Comparison of ENCODE assay signal across 14 mouse cellular contexts in genomic region chr2:120501136-120501918, GRCm38 (mm10). TPM values are rescaled to one million over a fixed set of nuclear protein-coding genes. Genes with fewer than 3 reads are reported as not detected.
DNase-seq lines count a peak whose midpoint lies in the region; ATAC-seq and TF ChIP-seq lines count a peak whose summit lies in the region.
"Had no signal": no experiment of that assay in that cellular context is flagged by ENCODE, and none has a peak within 500 bp of the region (broad histone marks: within the 10 kb centered on the region; RNA-seq: fewer than 3 reads in every experiment).

No protein-coding gene starts in this region.

- no peak for TF ChIP-seq CTCF in left cerebral cortex, adult 2 months (IDR thresholded peaks at IDR 0.05)

- ATAC-seq in heart, embryonic 12.5 days (ENCODE audit: insufficient number of reproducible peaks, low FRiP score), result no peak
- ATAC-seq in lung, embryonic 16.5 days (ENCODE audit: low read depth), result no peak
- ATAC-seq in activated CD4-positive, CD25-positive, alpha-beta regulatory T cell, adult 4 months, result peak; percentile 24
- ATAC-seq: Patski had no signal

- no peak for DNase-seq in heart, postnatal 4 days
- no peak for DNase-seq in lung, postnatal 25 days (ENCODE audit: low spot score)
- DNase-seq in CD4-positive helper T cell, adult 2 months (ENCODE audit: low read depth, low spot score), result peak; percentile 27
- DNase-seq in left cerebral cortex, adult 2 months (ENCODE audit: extremely low spot score in 1 of 2, low spot score in 2 of 2), result no peak
- no peak for DNase-seq in adipocyte (ENCODE audit: low spot score)
- DNase-seq: adrenal gland, postnatal 10 days; cerebellum, postnatal 36 days had no signal

- 41% methylated on average over 17 of the region's 17 CpGs for WGBS in heart, embryonic 12.5 days
- WGBS in lung, embryonic 16.5 days, result 36% methylated on average over 17 of the region's 17 CpGs

- no peak overlapping the region for H3K27ac ChIP-seq in heart, embryonic 12.5 days (ENCODE audit: poor library complexity, severe bottlenecking)
- H3K27ac ChIP-seq in lung, embryonic 16.5 days (ENCODE audit: low read length), result no peak overlapping the region
- no peak overlapping the region for H3K27ac ChIP-seq in left cerebral cortex, adult 2 months
- H3K27ac ChIP-seq: embryonic facial prominence, embryonic 15.5 days; hindbrain, embryonic 15.5 days; kidney, postnatal 0 days had no signal

- intact Hi-C loops in left cerebral cortex, adult 2 months (cut with DNase I), result no loop called here

- no peak overlapping the region for H3K4me2 ChIP-seq in heart, embryonic 12.5 days
- no peak overlapping the region for H3K4me2 ChIP-seq in lung, embryonic 16.5 days (ENCODE audit: low read depth, low read length)
- H3K4me2 ChIP-seq: embryonic facial prominence, embryonic 15.5 days; hindbrain, embryonic 15.5 days had no signal

- H3K9ac ChIP-seq in heart, embryonic 12.5 days, result 0 out of 2 replicates have a peak overlapping the region, but pooled peaks have one; percentile 25
- peak overlapping the region; percentile 23; the same call in 1 of the 2 replicates for H3K9ac ChIP-seq in lung, embryonic 16.5 days (ENCODE audit: low read length)
- H3K9ac ChIP-seq: embryonic facial prominence, embryonic 15.5 days; hindbrain, embryonic 15.5 days had no signal

- H3K27me3 ChIP-seq in heart, embryonic 12.5 days (replicated peaks), result no peaks in the 10 kb centered on the region
- no peaks in the 10 kb centered on the region for H3K27me3 ChIP-seq in lung, embryonic 16.5 days (ENCODE audit: control insufficient read depth, insufficient read depth, low read depth, low read length)
- H3K27me3 ChIP-seq: embryonic facial prominence, embryonic 15.5 days; hindbrain, embryonic 15.5 days; Patski had no signal

- no peaks in the 10 kb centered on the region for H3K9me3 ChIP-seq in heart, embryonic 12.5 days (replicated peaks)
- H3K9me3 ChIP-seq in lung, embryonic 16.5 days (ENCODE audit: control insufficient read depth, low read length), result no peaks in the 10 kb centered on the region
- H3K9me3 ChIP-seq: embryonic facial prominence, embryonic 15.5 days; hindbrain, embryonic 15.5 days had no signal

- H3K36me3 ChIP-seq in heart, embryonic 12.5 days, result peaks cover 24% of the 10 kb centered on the region
- peaks cover 10% of the 10 kb centered on the region; the same call in 1 of the 2 replicates for H3K36me3 ChIP-seq in lung, embryonic 16.5 days (ENCODE audit: control insufficient read depth, insufficient read depth, low read length)

- H3K4me3 ChIP-seq in heart, embryonic 12.5 days, result no peak overlapping the region
- H3K4me3 ChIP-seq in lung, embryonic 16.5 days (ENCODE audit: low read length), result no peak overlapping the region
- no peak overlapping the region for H3K4me3 ChIP-seq in left cerebral cortex, adult 2 months
- H3K4me3 ChIP-seq: embryonic facial prominence, embryonic 15.5 days; hindbrain, embryonic 15.5 days had no signal

- peaks cover 51% of the 10 kb centered on the region for H3K4me1 ChIP-seq in heart, embryonic 12.5 days (replicated peaks)
- peaks cover 11% of the 10 kb centered on the region; the same call in 1 of the 2 replicates for H3K4me1 ChIP-seq in lung, embryonic 16.5 days (replicated peaks; ENCODE audit: control insufficient read depth, insufficient read depth, low read length)
- H3K4me1 ChIP-seq: hindbrain, embryonic 15.5 days had no signal

RNA-seq across cellular contexts. Expression of gene Capn3, which starts 45.5 kb away (rescaled TPM):
- 3.9 and 6.1 TPM in 2 replicates for polyA plus RNA-seq in heart, embryonic 12.5 days (2016; fragmentation: Nextera tagmentation; extraction: Ambion mirVana)
- 1 to 10 TPM; 2.5 to 2.9 TPM for total RNA-seq in heart, postnatal 4 days (2021)
- 0.94 and 1.1 TPM in 2 replicates for polyA plus RNA-seq in lung, embryonic 16.5 days (2015; fragmentation: Nextera tagmentation; extraction: Ambion mirVana)
- 10 to 100 TPM; 32.1 to 37.2 TPM for polyA plus RNA-seq in activated CD4-positive, CD25-positive, alpha-beta regulatory T cell, adult 4 months (2017; shearing (Covaris generic))
- 1 to 10 TPM; 5.6 TPM for total RNA-seq in left cerebral cortex, adult 2 months (2021)
- polyA plus RNA-seq: Patski had no signal
